Mouse (Mus musculus) kidney, postnatal 0 days (tissue): Measurements from ENCODE around the gene Il2rb. TPM values are rescaled to one million over a fixed set of nuclear protein-coding genes. Genes with fewer than 3 reads are reported as not detected.
A peak's percentile ranks its signal among the peaks of the same experiment; 100 is the strongest.

ENCODE experiments used
- ATAC-seq: fragments of 200-750 bp; cut with Nextera tagmentation; replicated peaks from 2 replicates; pipeline ENCODE4 v1.8.0; 2017; ENCODE audit warnings: low read depth, moderate number of reproducible peaks, moderate TSS enrichment, moderate library complexity; ENCODE audit not compliant: low FRiP score
- DNase-seq: peaks from one replicate; pipeline ENCODE4 v3.0.0-alpha.2; 2016; ENCODE audit warnings: low spot score
- H3K27ac ChIP-seq: fragments of 300-500 bp; sonication (generic); 2 replicates; pipeline ENCODE4 v1.5.1; 2014; ENCODE audit warnings: mild to moderate bottlenecking
- H3K27me3 ChIP-seq: fragments of 300-500 bp; sonication (generic); 2 replicates; pipeline ENCODE4 v1.6.1; 2014; ENCODE audit warnings: low read length, mixed read lengths; ENCODE audit not compliant: insufficient read depth
- H3K36me3 ChIP-seq: fragments of 300-500 bp; sonication (generic); 2 replicates; pipeline ENCODE4 v1.6.1; 2014; ENCODE audit warnings: low read length, mixed read lengths; ENCODE audit not compliant: insufficient read depth
- H3K4me1 ChIP-seq: fragments of 300-500 bp; sonication (generic); replicated peaks from 2 replicates; pipeline ENCODE4 v1.6.1; 2014; ENCODE audit warnings: antibody characterized with exemption, low read length, mixed read lengths; ENCODE audit not compliant: insufficient read depth
- H3K4me2 ChIP-seq: fragments of 300-500 bp; sonication (generic); 2 replicates; pipeline ENCODE4 v1.6.1; 2014; ENCODE audit warnings: mild to moderate bottlenecking, low read length, moderate library complexity, mixed read lengths
- H3K4me3 ChIP-seq: fragments of 300-500 bp; sonication (generic); replicated peaks from 2 replicates; pipeline ENCODE4 v1.5.1; 2014; ENCODE audit warnings: low read depth, low read length
- H3K9ac ChIP-seq: fragments of 300-500 bp; sonication (generic); 2 replicates; pipeline ENCODE4 v1.6.1; 2014; ENCODE audit warnings: low read depth, low read length
- H3K9me3 ChIP-seq: fragments of 300-500 bp; sonication (generic); replicated peaks from 2 replicates; pipeline ENCODE4 v1.6.1; 2016; ENCODE audit warnings: low read length, inconsistent platforms, mixed read lengths
- CTCF ChIP-seq: IDR thresholded peaks from 2 replicates; pipeline ENCODE4 v1.5.1; 2016; ENCODE audit warnings: antibody characterized with exemption, low read depth, mild to moderate bottlenecking, moderate library complexity
- WGBS: fragments of 180-500 bp; shearing (Covaris S2); extraction: QIAGEN DNeasy Blood & Tissue Kit; methylation state at CpG from one replicate; pipeline ENCODE4 v1.1.7; 2014; 5-methylcytosine and 5-hydroxymethylcytosine counted together
- polyA plus RNA-seq: library from polyadenylated mRNA; unstranded; fragments of >200 nt; fragmentation: Nextera tagmentation; extraction: Ambion mirVana; gene quantifications from 2 replicates; pipeline ENCODE4 v1.2.1, GENCODE M21; 2015

The Il2rb gene
- polyA plus RNA-seq, 1 experiment from 2014 or later: 1.1 TPM

DNA sequence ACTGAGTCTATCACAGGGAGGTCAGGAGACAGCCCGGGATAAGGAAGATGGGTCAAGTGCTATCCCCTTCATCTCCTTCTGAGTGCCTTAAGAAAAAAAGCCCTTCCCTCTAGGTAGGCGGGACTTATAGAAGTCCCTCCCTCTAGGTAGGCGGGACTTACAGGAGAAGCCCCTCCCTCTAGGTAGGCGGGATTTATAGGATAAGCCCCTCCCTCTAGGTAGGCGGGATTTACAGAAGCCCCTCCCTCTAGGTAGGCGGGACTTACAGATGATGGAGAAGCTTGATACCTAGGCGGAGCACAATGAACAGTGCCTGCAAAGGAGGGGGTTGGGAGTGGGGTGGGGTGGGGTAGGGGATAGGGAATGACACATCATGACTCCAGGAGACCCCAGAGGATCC is 15.0 kb downstream of the Il2rb start:
- Histone ChIP-seq H3K4me3 (no peak overlapping the region), H3K27ac (no peak overlapping the region), H3K4me2 (no peak overlapping the region), H3K4me1 (no peaks in the 10 kb centered on the region), H3K36me3 (no peaks in the 10 kb centered on the region), H3K27me3 (no peaks in the 10 kb centered on the region), H3K9ac (no peak overlapping the region), H3K9me3 (no peaks in the 10 kb centered on the region)
- DNase-seq (no peak), ATAC-seq (no peak)
- WGBS: 75% methylated on average over 7 of the region's 7 CpGs
- no peak for TF ChIP-seq CTCF

DNA sequence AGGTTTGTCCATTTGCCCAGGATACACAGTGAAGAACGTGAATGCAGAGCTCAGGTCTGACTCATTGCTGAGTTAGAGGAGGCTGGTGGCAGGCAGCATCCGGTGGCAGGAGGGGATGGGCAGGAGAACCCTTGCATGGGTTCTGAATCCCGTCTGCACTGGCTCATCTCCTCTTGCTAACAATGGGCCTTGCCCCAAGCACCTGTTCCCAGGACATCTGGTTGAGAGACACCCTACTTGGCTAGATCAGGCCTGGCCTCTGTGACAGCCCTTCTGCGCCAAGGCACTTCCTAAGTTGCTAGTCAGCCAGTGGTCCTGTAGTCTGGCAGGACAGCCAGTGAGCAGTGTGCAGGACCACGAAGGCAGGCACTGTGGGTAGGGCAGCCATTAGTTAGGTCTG is 15.6 kb downstream of the Il2rb start:
- Histone ChIP-seq H3K4me2 (no peak overlapping the region), H3K4me3 (no peak overlapping the region), H3K27me3 (no peaks in the 10 kb centered on the region), H3K9me3 (no peaks in the 10 kb centered on the region), H3K27ac (no peak overlapping the region), H3K36me3 (no peaks in the 10 kb centered on the region), H3K4me1 (no peaks in the 10 kb centered on the region), H3K9ac (no peak overlapping the region)
- no peak for TF ChIP-seq CTCF
- no peak for DNase-seq
- ATAC-seq: no peak
- WGBS: 80% methylated on average over 5 of the region's 5 CpGs

DNA sequence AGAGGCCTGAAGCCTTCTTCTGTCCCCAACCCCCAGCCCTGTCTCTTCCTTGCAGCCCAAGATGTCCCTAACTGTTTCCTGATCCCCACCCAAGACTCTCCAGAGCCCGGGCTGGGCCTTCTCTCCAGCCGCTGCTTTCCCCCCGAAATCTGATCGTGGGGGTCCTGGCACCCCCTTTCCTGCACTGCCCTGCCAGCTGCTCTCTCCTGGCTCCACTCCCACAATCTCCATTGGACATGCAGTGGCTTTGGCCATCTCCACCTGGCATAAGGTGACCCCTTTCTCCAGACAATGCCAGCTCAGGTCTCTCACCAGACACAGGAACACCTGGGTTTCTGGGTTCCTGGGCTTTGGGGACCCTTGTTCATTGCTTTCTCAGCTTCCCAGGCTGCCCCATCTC is 17.0 kb downstream of the Il2rb start:
- no peak for TF ChIP-seq CTCF
- H3K9ac ChIP-seq: no peak overlapping the region
- no peak overlapping the region for H3K4me2 ChIP-seq
- ATAC-seq (no peak), DNase-seq (no peak)
- H3K4me3 ChIP-seq: no peak overlapping the region
- H3K36me3 ChIP-seq: no peaks in the 10 kb centered on the region
- H3K27me3 ChIP-seq: no peaks in the 10 kb centered on the region
- H3K27ac ChIP-seq: no peak overlapping the region
- no peaks in the 10 kb centered on the region for H3K9me3 ChIP-seq
- no peaks in the 10 kb centered on the region for H3K4me1 ChIP-seq
- WGBS: 90% methylated on average over 4 of the region's 4 CpGs

GRCm38 (mm10) chr15:78476878-78477277 is 18.2 kb downstream of the Il2rb start:
- H3K4me1 ChIP-seq: 0 out of 2 replicates have a peak, but pooled peaks cover under 1% of the 10 kb centered on the region
- no peak overlapping the region for H3K27ac ChIP-seq
- H3K9me3 ChIP-seq: no peaks in the 10 kb centered on the region
- DNase-seq (no peak), ATAC-seq (no peak)
- TF ChIP-seq CTCF: no peak
- H3K4me3 ChIP-seq: no peak overlapping the region
- H3K27me3 ChIP-seq: no peaks in the 10 kb centered on the region
- no peak overlapping the region for H3K9ac ChIP-seq
- H3K36me3 ChIP-seq: no peaks in the 10 kb centered on the region
- no peak overlapping the region for H3K4me2 ChIP-seq
- WGBS: 86% methylated on average over 1 of the region's 1 CpGs

DNA sequence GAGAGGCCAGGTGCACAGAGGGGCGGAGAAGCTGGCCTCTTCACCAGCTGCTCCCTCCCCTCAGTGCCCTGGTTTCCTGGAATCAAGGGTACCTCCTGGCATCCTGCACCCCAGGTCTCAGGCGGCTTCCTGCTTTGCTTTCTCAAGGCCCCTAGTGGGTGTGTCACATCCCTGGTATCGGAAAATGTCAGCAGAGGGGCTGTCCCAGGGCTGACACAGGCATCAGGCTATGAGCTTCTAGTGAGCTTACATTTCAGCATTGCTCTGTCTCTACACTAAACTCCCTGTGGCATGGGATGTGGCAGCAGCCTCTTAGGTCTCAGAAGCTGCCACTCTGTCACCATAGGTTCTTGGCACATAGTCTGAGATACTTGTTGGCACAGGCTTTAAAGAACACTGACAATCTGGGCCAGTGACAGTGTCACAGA is 19.5 kb downstream of the Il2rb start:
- Histone ChIP-seq H3K4me3 (no peak overlapping the region), H3K4me2 (no peak overlapping the region), H3K4me1 (0 out of 2 replicates have a peak, but pooled peaks cover 3% of the 10 kb centered on the region), H3K9ac (no peak overlapping the region), H3K36me3 (no peaks in the 10 kb centered on the region), H3K27me3 (no peaks in the 10 kb centered on the region), H3K9me3 (no peaks in the 10 kb centered on the region), H3K27ac (no peak overlapping the region)
- 57% methylated on average over 3 of the region's 3 CpGs for WGBS
- DNase-seq (no peak), ATAC-seq (no peak)
- TF ChIP-seq CTCF: no peak

DNA sequence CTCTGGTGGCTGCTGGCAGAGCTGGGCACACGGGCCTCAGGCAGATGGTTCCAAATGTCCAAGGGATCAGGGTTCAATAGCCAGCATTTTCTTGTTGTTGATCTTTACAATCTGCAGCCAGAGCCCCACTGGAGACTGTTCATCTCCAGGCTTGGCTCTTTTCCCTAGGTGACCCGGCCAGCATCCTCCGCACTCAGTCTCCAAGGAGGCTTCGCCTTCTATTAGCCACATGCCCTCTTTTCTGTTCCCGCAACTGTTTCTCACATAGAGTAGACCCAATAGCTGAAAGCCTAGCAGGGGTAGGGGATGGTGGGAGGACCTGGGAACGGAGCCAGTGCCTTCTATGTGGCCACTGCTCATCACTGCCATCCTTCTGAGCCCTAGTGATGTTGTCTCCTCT is 21.6 kb downstream of the Il2rb start:
- Histone ChIP-seq H3K36me3 (no peaks in the 10 kb centered on the region), H3K4me1 (0 out of 2 replicates have a peak, but pooled peaks cover 3% of the 10 kb centered on the region), H3K9me3 (no peaks in the 10 kb centered on the region), H3K27me3 (no peaks in the 10 kb centered on the region), H3K9ac (no peak overlapping the region), H3K27ac (no peak overlapping the region), H3K4me2 (no peak overlapping the region), H3K4me3 (no peak overlapping the region)
- WGBS: 85% methylated on average over 6 of the region's 6 CpGs
- no peak for ATAC-seq
- no peak for TF ChIP-seq CTCF
- no peak for DNase-seq

- no peak for ATAC-seq
These were observed 23.2 kb downstream of the Il2rb start for GRCm38 (mm10) chr15:78471902-78472301.

More at GRCm38 (mm10) chr15:78471902-78472301, 23.2 kb downstream of the Il2rb start:
- Histone ChIP-seq H3K9ac (no peak overlapping the region), H3K4me3 (no peak overlapping the region), H3K9me3 (no peaks in the 10 kb centered on the region), H3K27ac (no peak overlapping the region), H3K27me3 (no peaks in the 10 kb centered on the region), H3K36me3 (no peaks in the 10 kb centered on the region), H3K4me2 (no peak overlapping the region), H3K4me1 (0 out of 2 replicates have a peak, but pooled peaks cover 3% of the 10 kb centered on the region)
- TF ChIP-seq CTCF: no peak
- DNase-seq: peak; percentile 25
- WGBS: 32% methylated on average over 7 of the region's 7 CpGs
